Mouse (Mus musculus) midbrain, embryonic 11.5 days (tissue): Measurements from ENCODE around the gene Igll1. TPM values are rescaled to one million over a fixed set of nuclear protein-coding genes. Genes with fewer than 3 reads are reported as not detected.
A peak's percentile ranks its signal among the peaks of the same experiment; 100 is the strongest.
"Not testable (repeated sequence)": the region's sequence is repeated elsewhere in the genome, so short reads cannot be mapped to it uniquely, and the experiment has no call there.

Source experiments
- ATAC-seq: fragments of 200-750 bp; cut with Nextera tagmentation; 2 replicates; pipeline ENCODE4 v1.8.0; 2017; ENCODE audit warnings: moderate TSS enrichment, moderate library complexity; ENCODE audit not compliant: low FRiP score
- DNase-seq: peaks from one replicate; pipeline ENCODE4 v3.0.0; 2015; ENCODE audit warnings: low spot score; ENCODE audit errors: missing footprints
- H3K27ac ChIP-seq: fragments of 300-500 bp; sonication (generic); 2 replicates; pipeline ENCODE4 v1.5.1; 2014; ENCODE audit warnings: low read depth, low read length
- H3K27me3 ChIP-seq: fragments of 300-500 bp; sonication (generic); 2 replicates; pipeline ENCODE4 v1.6.1; 2014; ENCODE audit warnings: mild to moderate bottlenecking, low read length, moderate library complexity, mixed read lengths; ENCODE audit not compliant: control insufficient read depth, insufficient read depth
- H3K36me3 ChIP-seq: fragments of 300-500 bp; sonication (generic); 2 replicates; pipeline ENCODE4 v1.6.1; 2014; ENCODE audit warnings: mild to moderate bottlenecking, low read length, moderate library complexity, mixed read lengths; ENCODE audit not compliant: control insufficient read depth, insufficient read depth
- H3K4me1 ChIP-seq: fragments of 300-500 bp; sonication (generic); 2 replicates; pipeline ENCODE4 v1.6.1; 2014; ENCODE audit warnings: low read length; ENCODE audit not compliant: control insufficient read depth, insufficient read depth
- H3K4me2 ChIP-seq: fragments of 300-500 bp; sonication (generic); 2 replicates; pipeline ENCODE4 v1.6.1; 2014; ENCODE audit warnings: mild to moderate bottlenecking, moderate library complexity
- H3K4me3 ChIP-seq: fragments of 300-500 bp; sonication (generic); 2 replicates; pipeline ENCODE4 v1.5.1; 2014; ENCODE audit warnings: low read depth, low read length
- H3K9ac ChIP-seq: fragments of 300-500 bp; sonication (generic); 2 replicates; pipeline ENCODE4 v1.6.1; 2014; ENCODE audit warnings: low read length
- H3K9me3 ChIP-seq: fragments of 300-500 bp; sonication (generic); 2 replicates; pipeline ENCODE4 v1.6.1; 2016; ENCODE audit warnings: low read length; ENCODE audit not compliant: control insufficient read depth
- WGBS: fragments of 180-500 bp; shearing (Covaris S2); extraction: QIAGEN DNeasy Blood & Tissue Kit; methylation state at CpG from one replicate; pipeline ENCODE4 v1.1.7; 2014; 5-methylcytosine and 5-hydroxymethylcytosine counted together
- polyA plus RNA-seq: library from polyadenylated mRNA; unstranded; fragments of >200 nt; fragmentation: Nextera tagmentation; extraction: Ambion mirVana; gene quantifications from 2 replicates; pipeline ENCODE4 v1.2.1, GENCODE M21; 2014

The Igll1 gene
- polyA plus RNA-seq, 1 experiment from 2014 or later = not detected

DNA sequence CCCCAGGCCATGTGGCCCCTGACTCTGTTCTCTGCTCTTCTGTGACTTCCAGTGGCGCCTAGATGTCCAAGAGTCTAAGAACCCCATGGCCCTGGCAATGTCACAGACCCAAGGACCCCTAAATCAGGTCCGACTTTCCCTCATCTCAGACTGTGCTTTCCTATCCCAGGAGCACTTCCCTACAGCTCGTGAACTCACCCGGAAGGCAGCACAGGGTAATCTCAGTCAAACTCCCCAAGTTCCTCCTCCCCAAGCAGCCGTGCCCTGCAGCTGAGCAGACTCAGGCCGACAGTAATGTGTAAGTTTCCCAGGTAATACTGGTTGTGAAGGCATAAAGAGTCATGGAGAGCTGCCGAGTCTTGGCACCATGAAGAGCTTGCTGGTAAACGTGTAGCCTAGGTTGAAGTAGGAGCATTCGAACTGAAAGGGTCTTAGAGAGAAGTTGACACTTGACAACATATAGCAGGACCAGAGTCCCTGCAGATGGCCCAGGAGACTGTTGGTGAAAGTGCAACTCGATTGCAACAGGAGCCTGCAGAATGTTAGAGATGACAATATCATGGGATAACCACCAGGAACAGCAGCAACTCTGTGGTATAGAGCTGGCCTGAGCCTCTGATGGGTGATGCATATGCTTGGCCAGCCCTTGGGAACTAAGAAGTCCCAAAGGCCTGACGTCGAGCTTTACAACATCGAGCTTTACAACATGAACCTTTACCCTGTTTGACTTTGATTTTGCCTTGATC is 6.9 kb downstream of the Igll1 start:
- Histone ChIP-seq H3K9ac (no peak overlapping the region), H3K36me3 (no peaks in the 10 kb centered on the region), H3K4me3 (no peak overlapping the region), H3K4me1 (no peaks in the 10 kb centered on the region), H3K4me2 (no peak overlapping the region), H3K27ac (no peak overlapping the region), H3K9me3 (no peaks in the 10 kb centered on the region), H3K27me3 (no peaks in the 10 kb centered on the region)
- no peak for DNase-seq
- WGBS = 74% methylated on average over 13 of the region's 13 CpGs
- ATAC-seq = no peak

GRCm38 (mm10) chr16:16856054-16856453 is 7.7 kb downstream of the Igll1 start:
- not testable (repeated sequence) for H3K4me3 ChIP-seq, H3K9ac ChIP-seq, H3K4me2 ChIP-seq, ATAC-seq, H3K27ac ChIP-seq, H3K9me3 ChIP-seq, H3K27me3 ChIP-seq, H3K36me3 ChIP-seq, DNase-seq, H3K4me1 ChIP-seq
- WGBS = 87% methylated on average over 9 of the region's 9 CpGs

DNA sequence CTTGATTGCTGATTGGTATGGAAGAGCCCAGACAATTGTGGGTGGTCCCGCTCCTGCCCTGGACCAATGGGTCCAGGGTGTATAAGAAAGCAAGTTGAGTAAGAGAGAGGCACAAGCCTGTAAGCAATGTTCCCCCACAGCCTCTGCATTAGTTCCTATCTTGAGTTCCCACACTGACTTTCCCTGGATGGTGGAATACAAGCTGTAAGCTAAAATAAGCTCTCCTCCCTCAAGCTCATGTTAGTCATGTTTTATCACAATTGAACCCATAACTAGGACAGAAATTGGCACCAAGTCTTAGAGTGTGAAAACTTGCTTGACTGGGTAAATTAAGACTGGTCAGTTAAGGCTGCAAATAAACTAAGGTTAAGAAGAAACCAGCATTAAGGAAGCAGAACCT is 8.2 kb downstream of the Igll1 start:
- DNase-seq = no peak
- no peak overlapping the region for H3K4me3 ChIP-seq
- H3K27me3 ChIP-seq = no peaks in the 10 kb centered on the region
- H3K4me1 ChIP-seq = no peaks in the 10 kb centered on the region
- ATAC-seq = no peak
- no peaks in the 10 kb centered on the region for H3K9me3 ChIP-seq
- no peaks in the 10 kb centered on the region for H3K36me3 ChIP-seq
- H3K4me2 ChIP-seq = no peak overlapping the region
- H3K9ac ChIP-seq = no peak overlapping the region
- H3K27ac ChIP-seq = no peak overlapping the region
- WGBS = 97% methylated on average over 1 of the region's 1 CpGs

DNA sequence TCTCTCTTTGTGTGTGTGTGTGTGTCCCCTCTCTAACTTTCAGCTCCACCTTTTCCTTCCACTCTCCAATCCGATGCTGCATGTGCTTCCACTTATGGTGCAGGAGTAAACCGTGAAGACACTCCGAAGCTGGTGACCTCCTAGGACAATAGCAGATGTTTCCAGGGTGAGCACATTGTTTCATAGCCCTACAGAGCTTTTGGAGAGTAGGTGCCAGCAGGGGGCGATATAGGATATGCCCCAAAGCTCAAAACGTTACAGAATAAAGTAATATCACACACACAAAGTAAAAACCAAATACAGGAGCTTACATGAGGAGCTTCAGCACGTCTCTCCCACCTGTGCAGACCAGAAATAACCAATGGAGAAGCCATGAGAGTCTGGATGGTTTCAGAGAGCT is 8.9 kb downstream of the Igll1 start:
- no peaks in the 10 kb centered on the region for H3K27me3 ChIP-seq
- no peaks in the 10 kb centered on the region for H3K9me3 ChIP-seq
- no peaks in the 10 kb centered on the region for H3K4me1 ChIP-seq
- ATAC-seq (no peak), DNase-seq (no peak)
- no peak overlapping the region for H3K27ac ChIP-seq
- H3K4me3 ChIP-seq = no peak overlapping the region
- H3K9ac ChIP-seq = no peak overlapping the region
- WGBS = 40% methylated on average over 6 of the region's 6 CpGs
- H3K36me3 ChIP-seq = no peaks in the 10 kb centered on the region
- H3K4me2 ChIP-seq = no peak overlapping the region

GRCm38 (mm10) chr16:16852411-16852810 is 11.4 kb downstream of the Igll1 start:
- Histone ChIP-seq H3K9me3 (no peaks in the 10 kb centered on the region), H3K27ac (no peak overlapping the region), H3K27me3 (no peaks in the 10 kb centered on the region), H3K9ac (no peak overlapping the region), H3K4me1 (no peaks in the 10 kb centered on the region), H3K36me3 (no peaks in the 10 kb centered on the region), H3K4me3 (no peak overlapping the region), H3K4me2 (no peak overlapping the region)
- DNase-seq (no peak), ATAC-seq (no peak)
- WGBS = 80% methylated on average over 3 of the region's 3 CpGs

DNA sequence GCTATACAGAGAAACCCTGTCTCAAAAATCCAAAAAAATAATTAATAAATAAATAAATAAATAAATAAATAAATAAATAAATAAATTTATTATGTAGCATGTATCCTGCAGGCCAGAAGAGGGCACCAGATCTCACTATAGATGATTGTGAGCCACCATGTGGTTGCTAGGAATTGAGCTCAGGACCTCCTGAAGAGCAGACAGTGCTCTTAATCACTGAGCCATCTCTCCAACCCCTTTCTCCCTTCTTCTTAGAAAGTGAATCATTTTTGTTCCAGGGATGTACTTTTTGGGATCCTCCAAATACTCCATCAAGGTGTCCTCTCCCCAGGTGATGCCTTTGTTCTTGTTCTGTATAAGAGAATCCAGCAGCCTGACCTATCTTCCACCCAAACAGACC is 14.6 kb downstream of the Igll1 start:
- ATAC-seq = no peak
- no peak overlapping the region for H3K27ac ChIP-seq

DNA sequence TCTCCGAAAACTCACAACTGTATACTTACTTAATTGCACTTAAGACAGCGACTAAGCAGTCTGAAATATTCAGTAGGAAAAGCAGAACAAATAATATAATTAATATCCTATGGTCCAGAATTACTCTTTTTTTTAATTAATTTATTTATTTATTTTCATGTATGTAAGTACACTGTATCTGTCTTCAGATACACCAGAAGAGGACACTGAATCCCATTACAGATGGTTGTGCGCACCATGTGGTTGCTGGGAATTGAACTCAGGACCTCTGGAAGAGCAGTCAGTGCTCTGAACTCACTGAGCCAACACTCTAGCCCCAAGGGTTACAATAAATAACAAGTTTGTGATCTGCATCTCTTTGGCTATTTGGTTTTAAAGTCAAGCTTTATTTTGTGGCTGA is 34.1 kb downstream of the Igll1 start:
- no peaks in the 10 kb centered on the region for H3K36me3 ChIP-seq
- WGBS = 83% methylated on average over 3 of the region's 3 CpGs
- no peak overlapping the region for H3K4me2 ChIP-seq
- no peaks in the 10 kb centered on the region for H3K27me3 ChIP-seq
- no peak overlapping the region for H3K27ac ChIP-seq
- no peaks in the 10 kb centered on the region for H3K4me1 ChIP-seq
- no peak overlapping the region for H3K9ac ChIP-seq
- H3K9me3 ChIP-seq = no peaks in the 10 kb centered on the region
- no peak overlapping the region for H3K4me3 ChIP-seq
- DNase-seq (no peak), ATAC-seq (peak; percentile 40; the same call in 1 of the 2 replicates)

More for the DNA sequence above, 14.6 kb downstream of the Igll1 start:
- no peak overlapping the region for H3K9ac ChIP-seq
- DNase-seq = no peak
- no peaks in the 10 kb centered on the region for H3K36me3 ChIP-seq
- H3K9me3 ChIP-seq = no peaks in the 10 kb centered on the region
- H3K4me1 ChIP-seq = no peaks in the 10 kb centered on the region
- no peak overlapping the region for H3K4me2 ChIP-seq
- no peak overlapping the region for H3K4me3 ChIP-seq
- H3K27me3 ChIP-seq = no peaks in the 10 kb centered on the region

DNA sequence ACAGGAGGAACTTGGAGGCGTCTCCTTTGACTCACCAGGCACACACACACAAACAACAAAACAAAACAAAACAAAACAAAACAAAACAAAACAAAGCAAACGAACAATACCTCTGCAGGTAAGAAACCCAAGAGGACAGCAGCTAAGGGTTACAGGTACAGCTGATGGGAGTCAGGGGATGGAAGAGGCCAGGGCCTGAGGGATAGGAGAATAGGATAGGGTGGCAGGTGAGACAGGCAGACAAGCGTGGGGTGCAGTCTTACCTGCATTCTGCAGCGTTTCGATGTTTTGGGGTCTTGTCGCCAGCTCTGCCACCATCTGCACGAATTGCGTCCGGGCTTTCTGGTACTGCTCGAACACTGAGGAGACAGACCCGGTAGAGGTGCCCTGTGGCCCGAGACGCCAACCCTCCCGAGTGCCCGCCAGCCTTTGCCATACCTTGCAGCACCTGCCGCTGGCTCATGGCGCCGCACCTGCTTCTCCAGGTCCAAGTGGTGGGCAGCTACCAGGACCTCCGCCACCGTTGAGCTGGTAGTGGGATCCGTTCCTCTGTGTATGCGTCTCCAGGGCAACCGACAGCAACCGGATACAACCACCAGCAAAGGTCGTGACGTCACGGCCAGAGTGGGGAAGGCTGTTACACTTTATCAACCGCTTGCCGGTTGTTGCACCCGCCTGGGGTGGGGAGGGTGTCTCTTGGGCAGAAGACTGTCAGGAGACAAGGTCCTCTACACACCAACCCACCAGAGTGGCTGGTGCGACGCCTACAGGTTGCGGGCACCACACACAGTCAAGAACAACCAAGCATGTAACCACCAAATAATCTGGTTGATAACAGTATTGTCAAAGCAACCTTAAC is 34.8 kb downstream of the Igll1 start, which contains the start of gene Spag6l:
Gene Spag6l, minus strand, starts transcription at position 700 of the 859 bp plus-strand sequence.
- H3K27ac ChIP-seq = no peak within 1 kb of the TSS
- H3K4me2 ChIP-seq = peak within 1 kb of the TSS; percentile 81
- peak; percentile 95 for DNase-seq
- no peaks in the 10 kb centered on the region for H3K27me3 ChIP-seq
- 6% methylated on average over 33 of the region's 33 CpGs for WGBS
- peak within 1 kb of the TSS; percentile 50 for H3K9ac ChIP-seq
- H3K4me1 ChIP-seq = no peaks in the 10 kb centered on the region
- peak; percentile 97 for ATAC-seq
- H3K4me3 ChIP-seq = peak within 1 kb of the TSS; percentile 44
- H3K36me3 ChIP-seq = no peaks in the 10 kb centered on the region
- H3K9me3 ChIP-seq = no peaks in the 10 kb centered on the region

DNA sequence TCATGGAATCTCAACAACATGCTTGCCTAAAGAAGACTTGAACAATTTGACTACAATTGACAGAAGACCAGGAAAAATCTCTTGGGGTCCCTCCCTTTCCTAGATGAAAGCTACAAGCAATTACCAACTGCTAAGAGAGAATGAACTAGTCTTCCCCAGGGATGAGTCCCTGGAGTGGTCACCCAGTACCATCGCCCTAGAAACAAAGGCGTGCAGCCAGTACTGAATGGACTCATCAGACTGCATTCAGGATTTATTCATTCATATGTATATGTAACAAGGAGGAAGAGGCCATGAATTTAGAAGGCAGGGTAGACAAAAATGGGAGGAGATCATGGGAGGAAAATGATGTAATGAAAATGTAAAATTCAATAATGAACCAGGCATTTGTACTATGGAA is 37.6 kb downstream of the Igll1 start:
- no peak overlapping the region for H3K27ac ChIP-seq
- DNase-seq (no peak), ATAC-seq (no peak)
- H3K9ac ChIP-seq = no peak overlapping the region
- no peak overlapping the region for H3K4me3 ChIP-seq
- no peaks in the 10 kb centered on the region for H3K36me3 ChIP-seq
- H3K9me3 ChIP-seq = no peaks in the 10 kb centered on the region
- WGBS = 79% methylated on average over 2 of the region's 2 CpGs
- H3K4me1 ChIP-seq = no peaks in the 10 kb centered on the region
- H3K27me3 ChIP-seq = no peaks in the 10 kb centered on the region
- no peak overlapping the region for H3K4me2 ChIP-seq
